Mouse (Mus musculus): ENCODE data around the gene Ppp1r32.

Gene Ppp1r32

DNA sequence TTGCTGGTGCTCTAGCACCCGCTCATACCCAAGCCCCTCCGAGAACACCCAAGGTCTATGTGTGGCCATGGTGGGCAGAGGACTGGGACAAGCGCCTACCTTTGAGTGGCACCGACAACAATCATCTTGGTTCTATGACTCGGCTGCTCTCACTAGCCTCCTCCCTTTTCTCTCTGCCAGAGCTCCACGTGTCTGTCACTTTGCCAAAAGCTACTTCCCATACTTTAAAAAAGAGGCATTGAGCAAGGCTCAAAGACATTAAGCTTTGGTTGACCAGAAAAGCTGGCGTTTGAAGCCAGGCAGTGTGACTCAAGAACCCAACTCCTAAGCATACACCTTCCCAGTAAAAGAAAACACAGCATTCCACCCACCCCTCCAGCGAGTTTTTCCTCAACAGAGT is 24.6 kb downstream of the Ppp1r32 start:
- no peak for DNase-seq (ENCODE audit: low read depth, low spot score)

- DNase-seq (ENCODE audit: low read depth, low spot score) = no peak
Observed at GRCm38 (mm10) chr19:10457484-10457800, 25.3 kb downstream of the Ppp1r32 start.

DNA sequence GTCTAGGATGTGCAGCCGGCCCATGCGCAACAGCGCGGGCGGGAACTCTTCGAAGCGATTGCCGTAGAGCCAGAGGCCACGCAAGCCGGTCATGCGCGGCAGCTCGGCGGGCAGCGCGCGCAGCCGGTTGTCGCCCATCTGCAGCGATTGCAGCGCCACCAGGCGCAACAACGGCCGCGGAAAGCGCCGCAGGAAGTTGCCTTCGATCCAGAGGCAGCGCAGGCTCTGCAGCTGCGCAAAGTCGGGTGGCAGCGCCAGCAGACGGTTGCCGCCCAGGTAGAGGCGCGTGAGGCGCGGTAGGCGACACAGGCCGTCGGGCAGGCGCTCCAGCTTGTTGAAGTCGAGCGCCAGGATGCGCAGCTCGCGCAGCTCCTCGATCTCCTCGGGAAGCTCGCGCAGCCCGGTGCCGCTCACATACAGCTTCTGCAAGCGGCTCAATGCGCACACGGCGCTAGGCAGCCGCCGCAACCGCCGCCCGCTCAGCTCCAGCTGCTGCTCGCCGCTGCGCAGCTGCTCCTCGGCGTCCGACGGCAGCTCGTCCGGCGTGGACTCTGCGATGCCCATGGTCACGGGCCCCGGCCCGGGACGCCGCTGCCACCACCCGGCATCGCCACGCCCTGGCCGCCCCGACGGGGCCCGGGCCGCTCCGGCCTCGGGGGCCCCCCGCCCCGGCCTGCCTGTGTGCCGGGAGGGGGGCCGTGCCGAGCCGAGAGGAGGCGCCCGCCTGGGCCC is 25.8 kb downstream of the Ppp1r32 start, which contains the start of gene Lrrc10b:
Gene Lrrc10b, minus strand, starts transcription at position 722 of the 732 bp plus-strand sequence.
- DNase-seq (ENCODE audit: low read depth, low spot score) = no peak

DNA sequence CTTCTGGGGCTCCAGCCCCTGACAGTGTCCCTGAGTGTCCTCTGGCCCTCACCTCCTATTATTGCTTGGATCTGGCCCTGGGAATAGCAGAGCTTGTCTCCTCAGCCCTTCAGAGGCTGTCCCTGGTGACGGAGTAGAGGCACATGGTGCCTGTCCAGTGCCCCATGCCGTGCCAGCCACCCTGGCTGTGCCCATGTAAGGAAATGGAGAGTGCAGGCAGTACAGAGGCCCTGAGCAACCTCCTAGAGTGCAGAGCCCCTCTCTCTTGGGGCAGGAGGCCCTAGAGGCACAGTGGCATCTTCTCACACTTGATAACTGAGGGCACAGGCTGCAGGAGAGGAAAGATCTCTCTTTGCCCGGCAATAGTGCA is 27.3 kb downstream of the Ppp1r32 start:
- DNase-seq (ENCODE audit: low read depth, low spot score) = no peak

GRCm38 (mm10) chr19:10454718-10455436 is 27.9 kb downstream of the Ppp1r32 start:
- no peak for DNase-seq (ENCODE audit: low read depth, low spot score)

DNA sequence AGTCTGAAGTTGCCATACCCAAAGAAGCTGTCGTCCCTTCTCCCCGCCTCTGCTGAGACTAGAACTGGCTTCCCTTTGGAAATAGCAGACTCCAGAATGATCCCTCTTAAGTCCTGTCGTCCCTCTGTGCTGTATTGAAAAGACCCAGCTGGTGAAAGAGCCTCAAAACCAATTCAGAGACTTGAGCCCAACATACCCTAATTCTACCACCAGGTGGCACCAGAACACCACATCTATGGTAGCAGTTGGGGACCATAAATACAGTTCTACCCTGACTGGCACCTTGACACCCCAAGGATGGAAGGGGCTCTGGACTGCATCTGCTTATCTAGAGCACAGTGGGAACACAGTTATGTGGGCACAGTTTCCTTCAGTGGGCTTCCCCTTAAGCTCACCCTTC is 33.0 kb downstream of the Ppp1r32 start:
- DNase-seq (ENCODE audit: low read depth, low spot score) = peak; percentile 53

GRCm38 (mm10) chr19:10449190-10449589 is 33.5 kb downstream of the Ppp1r32 start:
- no peak for DNase-seq (ENCODE audit: low read depth, low spot score)

DNA sequence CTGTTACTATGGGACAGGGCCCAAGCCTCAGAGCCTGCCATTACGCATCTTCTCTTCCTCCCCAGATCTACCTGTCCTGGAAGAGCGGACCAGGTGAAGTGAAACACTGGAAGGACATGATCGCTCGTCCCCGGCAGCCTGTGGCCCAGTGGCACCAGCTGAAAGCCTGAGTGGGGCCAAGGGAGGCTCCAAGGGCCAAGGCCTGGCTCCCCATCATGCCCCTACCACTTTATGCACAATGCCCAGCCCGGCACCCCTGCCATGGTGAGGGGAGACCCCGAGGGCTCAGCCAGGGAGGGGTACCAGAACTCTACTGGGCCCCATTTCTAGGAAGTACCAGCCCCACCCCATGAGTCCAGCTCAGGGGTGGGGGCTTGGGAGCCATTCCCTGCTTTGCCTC is 34.5 kb downstream of the Ppp1r32 start:
- no peak for DNase-seq (ENCODE audit: low read depth, low spot score)

DNA sequence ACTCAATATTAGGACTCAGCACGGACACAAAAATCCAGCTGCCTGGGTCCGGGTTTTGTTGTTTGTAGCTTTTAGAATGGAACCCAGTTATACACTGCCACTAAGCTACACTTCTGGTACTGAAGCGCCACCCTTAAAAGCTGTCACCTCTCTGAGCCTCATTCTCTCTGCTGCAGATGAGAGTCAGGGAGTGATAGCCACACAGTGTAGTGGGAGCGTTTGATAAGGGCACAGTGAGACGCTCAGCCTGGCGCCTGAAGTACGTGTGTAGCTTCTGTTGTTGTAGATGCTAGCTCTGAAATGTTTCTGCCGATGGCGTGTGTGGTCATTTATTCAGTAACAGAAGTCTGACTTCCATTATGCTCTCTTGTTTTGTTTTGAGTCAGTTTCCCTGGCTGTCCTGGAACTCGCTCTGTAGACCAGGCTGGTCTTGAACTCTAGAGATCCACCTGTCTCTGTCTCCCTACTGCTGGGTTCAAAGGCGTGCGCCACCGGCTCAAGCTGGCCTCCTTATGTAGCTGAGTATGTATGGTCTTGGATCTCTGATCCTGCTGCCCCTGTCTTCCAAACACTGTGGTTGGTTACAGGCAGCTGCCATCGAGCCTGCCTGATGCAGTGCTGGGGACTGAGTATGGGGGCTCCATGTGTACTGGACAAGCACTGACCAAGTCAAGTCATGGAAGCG is 37.9 kb downstream of the Ppp1r32 start:
- no peak for DNase-seq (ENCODE audit: low read depth, low spot score)

GRCm38 (mm10) chr19:10437521-10437920 is 45.2 kb downstream of the Ppp1r32 start:
- DNase-seq (ENCODE audit: low read depth, low spot score) = no peak

- DNase-seq (ENCODE audit: low read depth, low spot score) = no peak
Observed at GRCm38 (mm10) chr19:10436726-10437125, 46.0 kb downstream of the Ppp1r32 start.

DNA sequence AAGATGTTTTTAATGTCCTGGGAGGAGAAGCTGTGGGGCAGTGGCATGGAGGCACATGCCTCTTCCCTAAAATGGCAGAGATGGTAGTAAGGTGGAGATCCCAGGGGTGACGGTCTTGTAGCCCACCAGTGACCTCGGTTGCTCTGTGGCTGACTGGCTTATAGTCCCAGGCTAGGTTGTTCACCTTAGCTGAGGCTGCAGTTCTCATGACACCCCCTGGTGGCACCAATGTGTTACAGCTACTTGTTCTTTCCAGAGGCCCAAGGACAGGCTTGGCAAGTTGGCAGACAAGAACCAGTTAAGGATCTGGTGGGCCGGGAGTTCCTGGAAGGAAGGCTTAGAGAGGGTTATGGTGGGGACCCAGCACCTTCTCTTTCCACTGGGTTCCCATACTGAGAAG is 46.8 kb downstream of the Ppp1r32 start:
- peak; percentile 43 for DNase-seq (ENCODE audit: low read depth, low spot score)

GRCm38 (mm10) chr19:10434927-10435326 is 47.8 kb downstream of the Ppp1r32 start:
- no peak for DNase-seq (ENCODE audit: low read depth, low spot score)

GRCm38 (mm10) chr19:10433879-10434540 is 48.7 kb downstream of the Ppp1r32 start:
- DNase-seq (ENCODE audit: low read depth, low spot score) = no peak

DNA sequence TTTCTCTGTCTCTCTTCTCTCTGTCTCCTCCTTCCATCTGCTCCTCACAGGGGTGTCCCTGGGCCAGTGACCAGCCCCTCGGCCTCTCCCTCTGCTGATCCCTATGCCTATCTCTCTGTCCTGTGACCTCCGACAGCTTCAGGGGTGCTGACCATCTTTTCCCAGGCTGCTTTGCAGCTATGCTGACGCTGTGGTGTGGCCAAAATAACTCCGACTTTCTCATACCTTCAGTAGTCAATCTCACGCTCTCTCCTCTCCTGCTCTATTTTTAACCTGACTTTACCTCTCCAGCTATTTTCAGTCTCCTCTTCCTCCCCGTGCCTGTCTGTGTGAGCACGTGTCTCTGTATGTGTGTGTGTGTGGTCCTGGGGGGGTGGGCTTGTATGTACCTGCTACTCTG is 49.5 kb downstream of the Ppp1r32 start:
- DNase-seq (ENCODE audit: low read depth, low spot score) = no peak

DNA sequence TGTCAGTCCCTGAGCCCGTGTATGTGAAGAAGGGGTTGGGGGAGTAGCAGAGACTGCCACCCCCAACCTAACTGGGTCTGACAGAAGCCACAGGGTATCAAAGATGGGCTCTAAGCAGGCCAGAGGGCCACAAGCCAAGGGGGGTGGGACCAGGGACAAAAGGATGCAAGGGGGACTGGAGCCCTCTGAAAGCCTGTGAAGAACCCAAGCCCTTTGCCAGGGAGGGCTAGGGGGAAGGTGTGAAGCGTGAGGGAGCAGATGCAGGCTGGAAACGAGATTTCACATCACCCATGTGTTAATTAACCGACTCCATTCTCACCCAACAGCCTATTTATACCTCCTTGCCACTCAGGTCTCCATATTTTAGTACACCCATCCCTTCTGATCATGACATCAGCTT is 50.9 kb downstream of the Ppp1r32 start:
- DNase-seq (ENCODE audit: low read depth, low spot score) = no peak

DNA sequence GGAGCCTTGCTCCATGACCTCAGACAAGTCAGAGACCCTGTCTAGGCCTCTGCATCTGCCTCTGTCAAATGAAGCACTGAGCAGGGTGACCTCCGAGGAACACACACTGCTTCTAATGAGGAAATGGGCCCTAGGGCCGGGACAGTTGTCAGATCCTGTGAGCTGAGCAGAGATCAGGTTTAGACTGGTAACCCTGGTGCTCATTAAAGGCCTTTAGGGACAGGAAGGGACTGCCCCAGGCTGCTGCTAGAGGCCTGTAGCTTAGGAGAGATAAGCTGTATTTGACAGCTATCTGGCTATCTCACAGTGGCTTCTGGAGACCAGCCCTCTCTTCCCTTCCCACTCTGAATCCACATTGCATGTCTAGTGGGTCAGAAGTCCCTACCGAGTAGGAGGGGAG is 51.3 kb downstream of the Ppp1r32 start:
- no peak for DNase-seq (ENCODE audit: low read depth, low spot score)

DNA sequence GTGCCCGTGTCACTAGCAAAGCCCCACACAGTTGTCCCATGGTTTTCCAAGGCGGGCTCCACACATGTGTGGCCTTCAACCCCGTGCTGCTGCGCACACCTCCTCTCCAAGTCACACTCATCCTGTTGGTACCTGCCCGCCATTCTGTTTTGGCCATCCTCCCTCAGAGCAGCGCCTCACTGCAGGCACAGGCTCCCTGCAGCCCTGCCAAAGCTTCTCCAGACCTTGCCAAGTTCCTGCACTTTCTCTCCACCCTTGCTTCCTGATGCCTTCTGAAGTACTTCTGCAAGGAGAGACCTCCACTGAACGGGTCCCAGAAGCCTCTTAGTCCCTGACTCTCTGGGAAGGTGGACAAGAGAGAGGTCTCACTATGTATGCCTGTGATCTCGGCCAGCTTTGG is 53.4 kb downstream of the Ppp1r32 start:
- DNase-seq (ENCODE audit: low read depth, low spot score) = no peak

GRCm38 (mm10) chr19:10427431-10427830 is 55.3 kb downstream of the Ppp1r32 start:
- DNase-seq (ENCODE audit: low read depth, low spot score) = no peak

DNA sequence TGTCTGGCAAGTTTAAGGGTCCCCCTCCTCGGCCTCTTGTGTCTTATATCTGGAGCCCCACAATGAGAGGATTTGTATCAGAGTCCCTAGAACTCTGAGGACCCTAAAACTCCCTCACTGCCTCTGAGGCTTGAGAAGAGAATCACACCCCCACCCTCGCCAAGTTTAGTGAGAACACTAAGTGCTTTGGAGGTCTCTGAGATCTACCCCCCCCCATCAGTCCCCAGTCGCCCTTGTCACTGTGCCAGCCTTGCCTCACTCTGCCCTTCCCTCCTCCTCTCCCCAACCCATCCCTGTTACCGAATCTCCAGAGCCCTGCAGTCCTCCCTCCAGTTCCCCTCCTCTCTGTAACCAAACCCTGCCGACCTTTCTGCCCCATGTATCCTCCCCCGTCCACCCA is 55.9 kb downstream of the Ppp1r32 start:
- DNase-seq (ENCODE audit: low read depth, low spot score) = no peak

DNA sequence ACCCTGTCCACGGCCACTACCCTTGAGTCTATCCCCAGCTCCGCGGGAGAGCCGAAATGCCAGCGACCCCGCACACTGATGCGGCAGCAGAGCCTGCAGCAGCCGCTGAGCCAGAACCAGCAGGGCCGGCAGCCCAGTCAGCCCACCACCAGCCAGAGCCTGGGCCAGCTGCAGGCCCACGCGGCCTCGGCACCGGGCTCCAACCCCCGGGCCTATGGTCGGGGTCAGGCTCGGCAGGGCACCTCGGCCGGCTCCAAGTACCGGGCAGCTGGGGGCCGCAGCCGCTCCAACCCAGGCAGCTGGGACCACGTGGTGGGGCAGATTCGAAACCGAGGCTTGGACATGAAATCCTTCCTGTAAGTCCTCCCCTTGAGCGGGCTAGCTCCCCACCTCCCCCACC is 56.4 kb downstream of the Ppp1r32 start:
- DNase-seq (ENCODE audit: low read depth, low spot score) = no peak
